Mouse (Mus musculus): ENCODE results near the gene Samd4b.

Gene Samd4b

GRCm38 (mm10) chr7:28381017-28381790, 216.7 kb downstream of the Samd4b start:
- no peak for DNase-seq (ENCODE audit: extremely low read depth, low read depth, low spot score)

GRCm38 (mm10) chr7:28380237-28381016, 217.5 kb downstream of the Samd4b start, which contains the start of gene Zfp36:
Gene Zfp36 (minus strand): TSS chr7:28380253.
- no peak for DNase-seq (ENCODE audit: extremely low read depth, low read depth, low spot score)

GRCm38 (mm10) chr7:28378769-28379651, 218.9 kb downstream of the Samd4b start:
- DNase-seq (ENCODE audit: extremely low read depth, low read depth, low spot score) = no peak

- no peak for DNase-seq (ENCODE audit: extremely low read depth, low read depth, low spot score)
These were observed 219.8 kb downstream of the Samd4b start for GRCm38 (mm10) chr7:28378066-28378690.

GRCm38 (mm10) chr7:28377190-28378065, 220.5 kb downstream of the Samd4b start:
- DNase-seq (ENCODE audit: extremely low read depth, low read depth, low spot score) = no peak

- DNase-seq (ENCODE audit: extremely low read depth, low read depth, low spot score) = no peak
These were observed 221.8 kb downstream of the Samd4b start for GRCm38 (mm10) chr7:28376011-28376771.

- no peak for DNase-seq (ENCODE audit: extremely low read depth, low read depth, low spot score)
These were observed 222.6 kb downstream of the Samd4b start for GRCm38 (mm10) chr7:28375176-28375921.

GRCm38 (mm10) chr7:28374647-28375046, 223.3 kb downstream of the Samd4b start:
- no peak for DNase-seq (ENCODE audit: extremely low read depth, low read depth, low spot score)

- DNase-seq (ENCODE audit: extremely low read depth, low read depth, low spot score) = no peak
These were observed 224.0 kb downstream of the Samd4b start for GRCm38 (mm10) chr7:28373891-28374495.

- DNase-seq (ENCODE audit: extremely low read depth, low read depth, low spot score) = no peak
These were observed 224.8 kb downstream of the Samd4b start for GRCm38 (mm10) chr7:28373131-28373581.

GRCm38 (mm10) chr7:28372251-28373108, 225.5 kb downstream of the Samd4b start, which contains the start of gene Plekhg2:
Gene Plekhg2 (minus strand): TSS chr7:28372599.
- DNase-seq (ENCODE audit: extremely low read depth, low read depth, low spot score) = peak; percentile 97

GRCm38 (mm10) chr7:28371514-28371989, 226.4 kb downstream of the Samd4b start:
- DNase-seq (ENCODE audit: extremely low read depth, low read depth, low spot score) = no peak

- DNase-seq (ENCODE audit: extremely low read depth, low read depth, low spot score) = no peak
These were observed 226.9 kb downstream of the Samd4b start for GRCm38 (mm10) chr7:28370977-28371513.

GRCm38 (mm10) chr7:28370051-28370450, 227.9 kb downstream of the Samd4b start:
- DNase-seq (ENCODE audit: extremely low read depth, low read depth, low spot score) = no peak

GRCm38 (mm10) chr7:28368276-28368920, 229.5 kb downstream of the Samd4b start:
- DNase-seq (ENCODE audit: extremely low read depth, low read depth, low spot score) = no peak
